Mouse (Mus musculus) liver, adult 2 months (tissue): ENCODE data around the gene Metap1. TPM values are rescaled to one million over a fixed set of nuclear protein-coding genes. Genes with fewer than 3 reads are reported as not detected.
A peak's percentile ranks its signal among the peaks of the same experiment; 100 is the strongest.

Experiments
- DNase-seq: peaks from one replicate; pipeline ENCODE4 v3.0.0-alpha.2; 2011; ENCODE audit warnings: low read depth, low spot score; ENCODE audit errors: extremely low read depth
- H3K27ac ChIP-seq: fragments of 200-500 bp; replicated peaks from 2 replicates; pipeline ENCODE4 v1.5.1; 2012; ENCODE audit warnings: low read depth, mild to moderate bottlenecking, control low read depth, inconsistent platforms, low read length; ENCODE audit not compliant: insufficient read depth
- H3K27me3 ChIP-seq: fragments of 200-500 bp; 2 replicates; pipeline ENCODE4 v1.6.1; 2012; ENCODE audit warnings: mild to moderate bottlenecking, moderate library complexity, low read length, inconsistent platforms; ENCODE audit not compliant: control insufficient read depth, insufficient read depth
- H3K36me3 ChIP-seq: fragments of 200-500 bp; 2 replicates; pipeline ENCODE4 v1.6.1; 2012; ENCODE audit warnings: low read length, inconsistent platforms; ENCODE audit not compliant: control insufficient read depth, insufficient read depth
- H3K4me1 ChIP-seq: fragments of 200-500 bp; 2 replicates; pipeline ENCODE4 v1.6.1; 2011; ENCODE audit warnings: low read length; ENCODE audit not compliant: control insufficient read depth, insufficient read depth
- H3K4me3 ChIP-seq: fragments of 200-500 bp; 2 replicates; pipeline ENCODE4 v1.5.1; 2011; ENCODE audit warnings: low read depth, mild to moderate bottlenecking, control low read depth, low read length, moderate library complexity; ENCODE audit not compliant: insufficient read depth
- H3K79me2 ChIP-seq: fragments of 200-500 bp; 2 replicates; pipeline ENCODE4 v1.6.1; 2012; ENCODE audit warnings: inconsistent platforms, mild to moderate bottlenecking, low read length, moderate library complexity; ENCODE audit not compliant: control insufficient read depth, insufficient read depth
- H3K9ac ChIP-seq: fragments of 200-500 bp; 2 replicates; pipeline ENCODE4 v1.6.1; 2012; ENCODE audit warnings: low read depth, mild to moderate bottlenecking, control low read depth, inconsistent platforms, low read length
- CTCF ChIP-seq: fragments of 200-500 bp; IDR thresholded peaks from 2 replicates; pipeline ENCODE4 v1.5.1; 2011; ENCODE audit warnings: low read depth, low read length, control low read depth
- POLR2A ChIP-seq: fragments of 200-500 bp; IDR thresholded peaks from 2 replicates; pipeline ENCODE4 v1.6.1; 2011; ENCODE audit warnings: low read length, control low read depth; ENCODE audit not compliant: insufficient read depth; ENCODE audit errors: extremely low read depth
- WGBS: fragments of 180-500 bp; shearing (Covaris S2); methylation state at CpG from one replicate; pipeline ENCODE4 v1.1.7; 2018; 5-methylcytosine and 5-hydroxymethylcytosine counted together
- polyA plus RNA-seq: library from polyadenylated mRNA; depleted of rRNA; stranded (reverse); fragments of >200 nt; gene quantifications from 2 replicates; pipeline ENCODE4 v1.2.3, GENCODE M21; 2012
- total RNA-seq: library from RNA; depleted of rRNA; stranded (reverse); fragments of >200 nt; gene quantifications from 2 replicates; pipeline ENCODE4 v1.2.3, GENCODE M21; 2014

The Metap1 gene
- total and polyA plus RNA-seq, 2 experiments = 11.7 to 31.4 TPM

DNA sequence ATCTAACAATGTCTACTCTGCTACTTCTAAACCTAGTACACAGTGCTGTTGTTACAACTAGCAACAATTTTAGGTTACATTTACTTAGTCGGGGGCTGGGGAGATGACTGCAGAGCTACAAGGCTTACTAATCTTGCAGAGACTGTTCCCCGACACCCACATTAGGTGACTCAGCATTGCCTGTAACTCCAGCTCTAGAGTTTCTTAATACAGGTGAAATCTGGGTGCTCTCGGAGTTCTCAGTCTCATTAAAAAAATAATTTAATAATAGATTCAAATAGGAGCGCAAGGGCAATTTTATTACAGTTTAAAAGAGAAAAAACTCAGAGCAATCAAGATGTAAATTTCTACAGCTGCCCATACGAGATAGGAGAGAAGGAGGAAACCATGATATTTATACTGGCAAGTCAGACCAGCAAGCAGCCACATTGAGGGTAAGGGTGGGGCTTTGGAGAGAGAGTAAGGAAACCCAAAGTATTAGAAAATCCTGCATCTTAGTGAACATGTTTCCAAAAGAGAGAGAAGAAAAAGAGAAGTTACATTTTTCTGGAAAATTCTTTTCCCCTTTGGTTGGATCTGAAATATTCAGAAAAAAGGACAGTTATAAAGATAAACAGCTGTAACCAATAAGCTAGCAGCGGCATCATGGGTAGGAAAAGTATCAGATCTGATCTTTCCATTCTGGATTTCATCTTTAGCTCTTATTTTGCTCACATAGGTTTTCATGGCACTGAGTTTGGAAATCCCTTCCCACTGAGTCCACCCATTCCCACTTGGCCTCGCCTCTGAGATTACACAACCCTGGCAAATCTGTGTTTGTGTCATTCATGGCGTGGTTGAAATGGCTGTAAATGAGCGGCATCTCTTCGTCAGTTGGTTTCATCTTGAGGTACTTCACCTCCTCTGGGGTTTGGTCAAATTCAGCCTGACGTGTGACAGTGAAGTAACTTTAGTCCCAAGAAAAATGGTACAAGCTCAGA is 6.1 kb upstream of the Metap1 start:
- Histone ChIP-seq H3K4me3 (no peak overlapping the region), H3K4me1 (no peaks in the 10 kb centered on the region), H3K36me3 (no peaks in the 10 kb centered on the region), H3K27ac (no peak overlapping the region), H3K27me3 (no peaks in the 10 kb centered on the region), H3K79me2 (no peaks in the 10 kb centered on the region), H3K9ac (no peak overlapping the region)
- no peak for DNase-seq
- TF ChIP-seq POLR2A (no peak), CTCF (no peak)
- 59% methylated on average over 11 of the region's 11 CpGs for WGBS

DNA sequence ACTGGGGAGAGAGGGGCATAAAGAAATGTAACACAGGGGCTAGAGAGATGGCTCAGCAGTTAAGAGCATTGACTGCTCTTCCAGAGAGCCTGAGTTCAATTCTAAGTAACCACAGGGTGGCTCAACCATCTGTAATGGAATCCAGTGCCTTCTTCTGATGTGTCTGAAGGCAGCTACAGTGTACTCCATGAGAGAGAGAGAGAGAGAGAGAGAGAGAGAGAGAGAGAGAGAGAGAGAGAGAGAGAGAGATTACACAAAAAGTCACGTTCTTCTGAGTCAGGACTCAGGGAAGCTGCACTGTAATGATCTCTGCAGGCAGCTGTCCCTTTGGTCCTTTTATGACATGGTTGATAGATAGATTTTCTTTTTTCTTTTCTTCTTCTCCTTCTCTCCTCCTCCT is 5.2 kb upstream of the Metap1 start:
- H3K27me3 ChIP-seq = no peaks in the 10 kb centered on the region
- WGBS = 71% methylated on average over 1 of the region's 1 CpGs

DNA sequence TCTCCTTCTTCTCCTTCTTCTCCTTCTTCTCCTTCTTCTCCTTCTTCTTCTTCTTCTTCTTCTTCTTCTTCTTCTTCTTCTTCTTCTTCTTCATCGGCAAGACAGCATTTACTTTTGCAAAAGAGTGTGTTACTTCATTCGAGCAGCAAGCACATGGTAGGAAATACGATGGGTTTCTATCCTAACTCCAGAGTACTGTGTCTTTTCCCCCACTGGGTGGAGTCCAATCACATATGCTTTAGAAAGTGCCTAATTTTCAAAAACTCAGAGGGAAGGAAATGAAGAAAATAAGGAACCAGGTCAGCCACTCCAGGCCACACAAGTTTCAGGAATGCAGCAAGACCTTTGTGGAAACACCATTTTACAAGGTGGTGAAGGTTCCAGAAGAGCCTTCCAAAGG is 4.4 kb upstream of the Metap1 start:
- Histone ChIP-seq H3K9ac (no peak overlapping the region), H3K4me1 (peaks cover 2% of the 10 kb centered on the region; the same call in 1 of the 2 replicates), H3K27me3 (no peaks in the 10 kb centered on the region), H3K27ac (no peak overlapping the region), H3K4me3 (no peak overlapping the region), H3K36me3 (no peaks in the 10 kb centered on the region), H3K79me2 (peaks cover 5% of the 10 kb centered on the region; the same call in 1 of the 2 replicates)
- 76% methylated on average over 3 of the region's 3 CpGs for WGBS
- no peak for DNase-seq
- TF ChIP-seq CTCF = no peak
- TF ChIP-seq POLR2A = no peak

More for the DNA sequence above, 5.2 kb upstream of the Metap1 start:
- Histone ChIP-seq H3K79me2 (no peaks in the 10 kb centered on the region), H3K36me3 (no peaks in the 10 kb centered on the region), H3K9ac (no peak overlapping the region), H3K27ac (no peak overlapping the region), H3K4me3 (no peak overlapping the region), H3K4me1 (peaks cover 2% of the 10 kb centered on the region; the same call in 1 of the 2 replicates)
- no peak for DNase-seq
- TF ChIP-seq CTCF = no peak
- TF ChIP-seq POLR2A = no peak

DNA sequence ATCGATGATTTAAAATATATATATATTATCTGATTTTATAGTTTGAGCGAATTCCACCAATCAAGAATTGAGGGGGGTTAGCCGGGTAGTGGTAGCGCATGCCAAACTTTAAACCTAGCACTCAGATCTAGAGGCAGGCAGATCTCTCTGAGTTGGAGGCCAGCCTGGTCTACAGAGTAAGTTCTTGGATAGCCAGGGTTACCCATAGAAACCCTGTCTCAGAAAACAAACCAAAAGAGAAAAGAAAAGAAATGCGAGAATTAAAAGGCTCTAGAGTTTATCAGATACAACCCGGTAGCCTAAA is 671 bp upstream of the Metap1 start:
- Histone ChIP-seq H3K4me1 (peaks cover 4% of the 10 kb centered on the region; the same call in 1 of the 2 replicates), H3K4me3 (peak overlapping the region; percentile 14; the same call in 1 of the 2 replicates), H3K9ac (peak overlapping the region; percentile 49; the same call in 1 of the 2 replicates), H3K27me3 (no peaks in the 10 kb centered on the region), H3K79me2 (peaks cover 13% of the 10 kb centered on the region; the same call in 1 of the 2 replicates), H3K27ac (no peak overlapping the region), H3K36me3 (no peaks in the 10 kb centered on the region)
- no peak for TF ChIP-seq CTCF
- no peak for TF ChIP-seq POLR2A
- 12% methylated on average over 6 of the region's 6 CpGs for WGBS
- no peak for DNase-seq

DNA sequence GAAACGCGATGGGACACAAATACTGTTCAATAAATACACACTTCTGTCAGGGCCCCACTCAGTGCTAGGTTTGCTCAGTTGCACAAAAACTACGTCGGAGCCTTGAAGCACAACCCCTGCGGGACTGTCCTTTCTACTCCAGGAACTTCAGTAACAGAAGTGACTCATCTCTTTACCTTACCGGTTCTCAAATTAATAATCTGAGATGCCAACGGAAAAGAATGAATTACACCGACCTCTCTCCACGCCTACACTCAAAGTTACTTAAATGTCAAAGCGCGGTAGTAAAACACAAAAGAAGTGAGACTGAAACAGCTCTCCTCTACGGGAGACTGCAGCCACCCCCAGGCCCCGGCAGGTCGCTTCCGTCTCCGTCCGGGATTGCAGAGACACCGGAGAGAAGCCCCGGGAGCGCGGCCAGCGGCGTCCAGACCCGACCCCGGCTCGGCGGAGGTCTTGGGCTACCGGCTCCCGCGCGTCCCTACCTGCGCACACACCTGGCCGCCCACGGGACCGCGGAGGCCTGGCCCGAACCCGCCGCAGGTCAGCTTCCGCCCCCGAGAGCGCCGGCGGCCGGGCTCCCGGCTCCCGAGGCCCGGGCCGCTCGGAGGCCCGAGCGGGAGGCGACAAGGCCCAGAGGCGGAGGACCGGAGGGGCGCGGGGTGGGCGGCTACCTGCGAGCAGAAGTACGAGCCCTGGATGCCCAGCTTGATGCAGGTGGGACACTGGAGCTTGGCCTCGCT is 560 bp downstream of the Metap1 start:
- Histone ChIP-seq H3K4me3 (peak overlapping the region; percentile 86), H3K27ac (peak overlapping the region; percentile 32), H3K36me3 (peaks cover 4% of the 10 kb centered on the region; the same call in 1 of the 2 replicates), H3K9ac (peak overlapping the region; percentile 96), H3K79me2 (peaks cover 19% of the 10 kb centered on the region), H3K27me3 (no peaks in the 10 kb centered on the region), H3K4me1 (peaks cover 4% of the 10 kb centered on the region; the same call in 1 of the 2 replicates)
- under 1% methylated on average over 60 of the region's 61 CpGs for WGBS
- peak; percentile 26 for DNase-seq
- TF ChIP-seq POLR2A = no peak
- no peak for TF ChIP-seq CTCF
